Mouse (Mus musculus) neural tube, embryonic 12.5 days (tissue): ENCODE measurements around the gene Elk1. TPM values are rescaled to one million over a fixed set of nuclear protein-coding genes. Genes with fewer than 3 reads are reported as not detected.
A peak's percentile ranks its signal among the peaks of the same experiment; 100 is the strongest.

ENCODE experiments used
- ATAC-seq: fragments of 200-750 bp; cut with Nextera tagmentation; 2 replicates; pipeline ENCODE4 v1.8.0; 2017; ENCODE audit warnings: low read depth, mild to moderate bottlenecking, moderate TSS enrichment, moderate library complexity; ENCODE audit not compliant: low FRiP score
- H3K27ac ChIP-seq: fragments of 300-500 bp; sonication (generic); 2 replicates; pipeline ENCODE4 v1.5.1; 2016
- H3K27me3 ChIP-seq: fragments of 300-500 bp; sonication (generic); replicated peaks from 2 replicates; pipeline ENCODE4 v1.6.1; 2016; ENCODE audit warnings: mild to moderate bottlenecking
- H3K36me3 ChIP-seq: fragments of 300-500 bp; sonication (generic); 2 replicates; pipeline ENCODE4 v1.6.1; 2016; ENCODE audit warnings: mild to moderate bottlenecking
- H3K4me1 ChIP-seq: fragments of 300-500 bp; sonication (generic); 2 replicates; pipeline ENCODE4 v1.6.1; 2016
- H3K4me2 ChIP-seq: fragments of 300-500 bp; sonication (generic); replicated peaks from 2 replicates; pipeline ENCODE4 v1.6.1; 2016; ENCODE audit warnings: mild to moderate bottlenecking
- H3K4me3 ChIP-seq: fragments of 300-500 bp; sonication (generic); 2 replicates; pipeline ENCODE4 v1.5.1; 2016
- H3K9ac ChIP-seq: fragments of 300-500 bp; sonication (generic); 2 replicates; pipeline ENCODE4 v1.6.1; 2016; ENCODE audit warnings: mild to moderate bottlenecking
- H3K9me3 ChIP-seq: fragments of 300-500 bp; sonication (generic); 2 replicates; pipeline ENCODE4 v1.6.1; 2016; ENCODE audit warnings: mild to moderate bottlenecking
- WGBS: fragments of 180-500 bp; shearing (Covaris S2); methylation state at CpG from one replicate; pipeline ENCODE4 v1.1.7; 2016; 5-methylcytosine and 5-hydroxymethylcytosine counted together
- polyA plus RNA-seq: library from polyadenylated mRNA; unstranded; fragments of >200 nt; fragmentation: Nextera tagmentation; extraction: Ambion mirVana; gene quantifications from 2 replicates; pipeline ENCODE4 v1.2.1, GENCODE M21; 2016

Elk1 gene
- polyA plus RNA-seq, 1 experiment from 2014 or later = 15.9 TPM

GRCm38 (mm10) chrX:20920249-20920843, 30.1 kb downstream of the Elk1 start:
- Histone ChIP-seq H3K4me2 (peak overlapping the region; percentile 64), H3K9ac (peak overlapping the region; percentile 45; the same call in 1 of the 2 replicates), H3K36me3 (no peaks in the 10 kb centered on the region), H3K4me3 (peak overlapping the region; percentile 49), H3K27me3 (no peaks in the 10 kb centered on the region), H3K4me1 (no peaks in the 10 kb centered on the region), H3K9me3 (no peaks in the 10 kb centered on the region), H3K27ac (no peak overlapping the region)
- 14% methylated on average over 49 of the region's 49 CpGs for WGBS
- peak; percentile 79 for ATAC-seq

GRCm38 (mm10) chrX:20915075-20915474, 35.3 kb downstream of the Elk1 start:
- no peaks in the 10 kb centered on the region for H3K27me3 ChIP-seq
- no peaks in the 10 kb centered on the region for H3K36me3 ChIP-seq
- no peak overlapping the region for H3K27ac ChIP-seq
- no peak overlapping the region for H3K9ac ChIP-seq
- H3K4me2 ChIP-seq = no peak overlapping the region
- no peaks in the 10 kb centered on the region for H3K9me3 ChIP-seq
- no peak for ATAC-seq
- no peak overlapping the region for H3K4me3 ChIP-seq
- H3K4me1 ChIP-seq = no peaks in the 10 kb centered on the region

GRCm38 (mm10) chrX:20913726-20914125, 36.7 kb downstream of the Elk1 start:
- Histone ChIP-seq H3K27me3 (no peaks in the 10 kb centered on the region), H3K9ac (no peak overlapping the region), H3K4me3 (no peak overlapping the region), H3K36me3 (no peaks in the 10 kb centered on the region), H3K27ac (no peak overlapping the region), H3K9me3 (no peaks in the 10 kb centered on the region), H3K4me2 (no peak overlapping the region), H3K4me1 (no peaks in the 10 kb centered on the region)
- no peak for ATAC-seq
- WGBS = 84% methylated on average over 6 of the region's 6 CpGs

- no peaks in the 10 kb centered on the region for H3K36me3 ChIP-seq
- H3K9ac ChIP-seq = no peak overlapping the region
- no peak overlapping the region for H3K27ac ChIP-seq
- 27% methylated on average over 3 of the region's 3 CpGs for WGBS
- H3K9me3 ChIP-seq = no peaks in the 10 kb centered on the region
- ATAC-seq = no peak
- no peaks in the 10 kb centered on the region for H3K27me3 ChIP-seq
- H3K4me1 ChIP-seq = no peaks in the 10 kb centered on the region
- no peak overlapping the region for H3K4me3 ChIP-seq
- no peak overlapping the region for H3K4me2 ChIP-seq
Observed at GRCm38 (mm10) chrX:20910074-20910473, 40.3 kb downstream of the Elk1 start.

Other genes starting within 250 kb of the Elk1 start
- 81.8 and 90.1 TPM in 2 replicates for gene Usp11, start 246.7 kb downstream of the Elk1 start, polyA plus RNA-seq
- gene Araf, start 152.8 kb downstream of the Elk1 start, polyA plus RNA-seq = 172 and 181 TPM in 2 replicates
- gene Timp1, start 80.4 kb downstream of the Elk1 start, polyA plus RNA-seq = 6.1 and 7.8 TPM in 2 replicates
- 22.7 and 34.1 TPM in 2 replicates for gene Syn1, start 29.6 kb downstream of the Elk1 start, polyA plus RNA-seq
- 3.3 and 5.8 TPM in 2 replicates for gene Cfp, start 19.1 kb downstream of the Elk1 start, polyA plus RNA-seq
- 54.2 and 58.4 TPM in 2 replicates for gene Uxt, start 11.4 kb upstream of the Elk1 start, polyA plus RNA-seq
- gene Zfp182, start 111.7 kb upstream of the Elk1 start, polyA plus RNA-seq = 7.4 and 8.2 TPM in 2 replicates
- not detected in 2 replicates for gene Spaca5, start 117.8 kb upstream of the Elk1 start, polyA plus RNA-seq
- gene Zfp300, start 138.9 kb upstream of the Elk1 start, polyA plus RNA-seq = 2.8 and 3.1 TPM in 2 replicates
- not detected in 2 replicates for gene Ssxa1, start 165.2 kb upstream of the Elk1 start, polyA plus RNA-seq
- gene Gm21876, start 225.0 kb upstream of the Elk1 start, polyA plus RNA-seq = not detected in 2 replicates